Mouse (Mus musculus): ENCODE data around the gene Pdk2. TPM values are rescaled to one million over a fixed set of nuclear protein-coding genes. Genes with fewer than 3 reads are reported as not detected.
"Not testable (repeated sequence)": the region's sequence is repeated elsewhere in the genome, so short reads cannot be mapped to it uniquely, and the experiment has no call there.

Pdk2 gene
- polyA plus RNA-seq, 1 experiment: 8.6 TPM

GRCm38 (mm10) chr11:95015484-95015883 is 25.7 kb downstream of the Pdk2 start:
- Histone ChIP-seq H3K27ac (ENCODE audit: insufficient read depth, low read length) (no peak overlapping the region), H3K4me1 (ENCODE audit: control insufficient read depth, insufficient read depth, low read length) (no peaks in the 10 kb centered on the region), H3K4me3 (ENCODE audit: insufficient read depth, low read length) (no peak overlapping the region)
- no peak for TF ChIP-seq CTCF (IDR thresholded peaks at IDR 0.05; ENCODE audit: borderline replicate concordance, insufficient read depth, low read length)
- no peak for TF ChIP-seq POLR2A (IDR thresholded peaks at IDR 0.05; ENCODE audit: low read depth, low read length)

- TF ChIP-seq POLR2A (IDR thresholded peaks at IDR 0.05; ENCODE audit: low read depth, low read length): no peak
- no peak for TF ChIP-seq CTCF (IDR thresholded peaks at IDR 0.05; ENCODE audit: borderline replicate concordance, insufficient read depth, low read length)
- Histone ChIP-seq H3K4me1 (ENCODE audit: control insufficient read depth, insufficient read depth, low read length) (peaks cover 4% of the 10 kb centered on the region; the same call in 1 of the 2 replicates), H3K4me3 (ENCODE audit: insufficient read depth, low read length) (no peak overlapping the region), H3K27ac (ENCODE audit: insufficient read depth, low read length) (no peak overlapping the region)
Measured at GRCm38 (mm10) chr11:95012487-95012886, 28.7 kb downstream of the Pdk2 start.

- H3K4me3 ChIP-seq (ENCODE audit: insufficient read depth, low read length): no peak overlapping the region
- TF ChIP-seq POLR2A (IDR thresholded peaks at IDR 0.05; ENCODE audit: low read depth, low read length) (no peak), CTCF (IDR thresholded peaks at IDR 0.05; ENCODE audit: borderline replicate concordance, insufficient read depth, low read length) (no peak)
- H3K27ac ChIP-seq (ENCODE audit: insufficient read depth, low read length): no peak overlapping the region
- H3K4me1 ChIP-seq (ENCODE audit: control insufficient read depth, insufficient read depth, low read length): peaks cover 4% of the 10 kb centered on the region; the same call in 1 of the 2 replicates
Measured at GRCm38 (mm10) chr11:95012075-95012474, 29.1 kb downstream of the Pdk2 start.

- TF ChIP-seq POLR2A (IDR thresholded peaks at IDR 0.05; ENCODE audit: low read depth, low read length): no peak
- TF ChIP-seq CTCF (IDR thresholded peaks at IDR 0.05; ENCODE audit: borderline replicate concordance, insufficient read depth, low read length): no peak
Measured at GRCm38 (mm10) chr11:95011416-95011815, 29.7 kb downstream of the Pdk2 start.

GRCm38 (mm10) chr11:95010841-95011403 is 30.2 kb downstream of the Pdk2 start:
- not testable (repeated sequence) for H3K27ac ChIP-seq (ENCODE audit: insufficient read depth, low read length); H3K4me1 ChIP-seq (ENCODE audit: control insufficient read depth, insufficient read depth, low read length)
- peak overlapping the region; percentile 32; the same call in 1 of the 2 replicates for H3K4me3 ChIP-seq (ENCODE audit: insufficient read depth, low read length)

More at GRCm38 (mm10) chr11:95011416-95011815, 29.7 kb downstream of the Pdk2 start:
- no peak overlapping the region for H3K4me3 ChIP-seq (ENCODE audit: insufficient read depth, low read length)
- H3K27ac ChIP-seq (ENCODE audit: insufficient read depth, low read length): no peak overlapping the region
- peaks cover 4% of the 10 kb centered on the region; the same call in 1 of the 2 replicates for H3K4me1 ChIP-seq (ENCODE audit: control insufficient read depth, insufficient read depth, low read length)

- TF ChIP-seq POLR2A (IDR thresholded peaks at IDR 0.05; ENCODE audit: low read depth, low read length) (peak; percentile 33; the same call in 1 of the 2 replicates), CTCF (IDR thresholded peaks at IDR 0.05; ENCODE audit: borderline replicate concordance, insufficient read depth, low read length) (no peak)
- Histone ChIP-seq H3K27ac (ENCODE audit: insufficient read depth, low read length) (no peak overlapping the region), H3K4me3 (ENCODE audit: insufficient read depth, low read length) (peak overlapping the region; percentile 32), H3K4me1 (ENCODE audit: control insufficient read depth, insufficient read depth, low read length) (peaks cover 4% of the 10 kb centered on the region; the same call in 1 of the 2 replicates)
Measured at GRCm38 (mm10) chr11:95010141-95010739, 30.9 kb downstream of the Pdk2 start.

GRCm38 (mm10) chr11:95009629-95010014 is 31.5 kb downstream of the Pdk2 start, which contains the start of gene Samd14:
Samd14 (plus strand) TSS chr11:95009879.
- Histone ChIP-seq H3K4me1 (ENCODE audit: control insufficient read depth, insufficient read depth, low read length) (peaks cover 4% of the 10 kb centered on the region; the same call in 1 of the 2 replicates), H3K27ac (ENCODE audit: insufficient read depth, low read length) (peak within 1 kb of the TSS; percentile 49), H3K4me3 (ENCODE audit: insufficient read depth, low read length) (peak within 1 kb of the TSS; percentile 32)
- TF ChIP-seq CTCF (IDR thresholded peaks at IDR 0.05; ENCODE audit: borderline replicate concordance, insufficient read depth, low read length) (no peak), POLR2A (IDR thresholded peaks at IDR 0.05; ENCODE audit: low read depth, low read length) (peak; percentile 41)

GRCm38 (mm10) chr11:95008661-95009628 is 32.2 kb downstream of the Pdk2 start:
- peak overlapping the region; percentile 49 for H3K27ac ChIP-seq (ENCODE audit: insufficient read depth, low read length)
- peaks cover 4% of the 10 kb centered on the region; the same call in 1 of the 2 replicates for H3K4me1 ChIP-seq (ENCODE audit: control insufficient read depth, insufficient read depth, low read length)
- TF ChIP-seq CTCF (IDR thresholded peaks at IDR 0.05; ENCODE audit: borderline replicate concordance, insufficient read depth, low read length): no peak
- peak; percentile 46 for TF ChIP-seq POLR2A (IDR thresholded peaks at IDR 0.05; ENCODE audit: low read depth, low read length)
- peak overlapping the region; percentile 32 for H3K4me3 ChIP-seq (ENCODE audit: insufficient read depth, low read length)

- 0 out of 2 replicates have a peak overlapping the region, but pooled peaks have one; percentile 24 for H3K27ac ChIP-seq (ENCODE audit: insufficient read depth, low read length)
- peaks cover 4% of the 10 kb centered on the region; the same call in 1 of the 2 replicates for H3K4me1 ChIP-seq (ENCODE audit: control insufficient read depth, insufficient read depth, low read length)
- H3K4me3 ChIP-seq (ENCODE audit: insufficient read depth, low read length): no peak overlapping the region
- TF ChIP-seq POLR2A (IDR thresholded peaks at IDR 0.05; ENCODE audit: low read depth, low read length) (0 out of 2 replicates have a peak, but pooled peaks have one; percentile 9), CTCF (IDR thresholded peaks at IDR 0.05; ENCODE audit: borderline replicate concordance, insufficient read depth, low read length) (no peak)
Measured at GRCm38 (mm10) chr11:95007418-95007817, 33.7 kb downstream of the Pdk2 start.
